Mouse (Mus musculus) CH12.LX (cell line): Measurements from ENCODE around the gene Ptprg. TPM values are rescaled to one million over a fixed set of nuclear protein-coding genes. Genes with fewer than 3 reads are reported as not detected.

Experiments
- DNase-seq: peaks from one replicate; pipeline ENCODE4 v3.0.0-alpha.2; 2013; ENCODE audit errors: extremely low read depth
- H3K27ac ChIP-seq: 2 replicates; pipeline ENCODE4 v1.5.1; 2012; ENCODE audit warnings: low read depth, mild to moderate bottlenecking, control low read depth, moderate library complexity; ENCODE audit not compliant: insufficient read depth
- H3K27me3 ChIP-seq: replicated peaks from 2 replicates; pipeline ENCODE3; 2012; ENCODE audit warnings: inconsistent platforms
- H3K36me3 ChIP-seq, 2 experiments: replicated peaks in 1 of 2; 2 replicates each; pipeline versions ENCODE3 to v1.6.1; 2012; ENCODE audit warnings: inconsistent platforms in 1 of 2, low read length in 1 of 2, mild to moderate bottlenecking in 1 of 2, mixed read lengths in 1 of 2, moderate library complexity in 1 of 2; ENCODE audit not compliant: control insufficient read depth in 1 of 2, insufficient read depth in 1 of 2
- H3K4me1 ChIP-seq, 2 experiments: 2 replicates each; pipeline ENCODE4 v1.6.1; 2012; ENCODE audit warnings: inconsistent platforms in 1 of 2, moderate library complexity in 1 of 2; ENCODE audit not compliant: insufficient read depth in 2 of 2, control insufficient read depth in 1 of 2
- H3K4me2 ChIP-seq: 2 replicates; pipeline ENCODE4 v1.6.1; 2012; ENCODE audit warnings: low read depth, mild to moderate bottlenecking, control low read depth; ENCODE audit not compliant: poor library complexity, insufficient read depth, severe bottlenecking
- H3K4me3 ChIP-seq, 3 experiments: fragments of 150-350 bp in 1 of 3; sonication (generic) in 1 of 3; replicated peaks in 1 of 3; 2 replicates each; pipeline versions ENCODE3 to v1.5.1; 2011 to 2012; ENCODE audit warnings: low read depth in 2 of 3, low read length in 2 of 3, mild to moderate bottlenecking in 2 of 3, moderate library complexity in 2 of 3, control low read depth in 1 of 3, improper control_type of control experiment in 1 of 3, inconsistent platforms in 1 of 3, mixed read lengths in 1 of 3; ENCODE audit not compliant: poor library complexity in 1 of 3
- H3K79me2 ChIP-seq: replicated peaks from 2 replicates; pipeline ENCODE4 v1.6.1; 2012; ENCODE audit warnings: mild to moderate bottlenecking, moderate library complexity; ENCODE audit not compliant: control insufficient read depth, poor library complexity, insufficient read depth, severe bottlenecking; ENCODE audit errors: extremely low read depth
- H3K9ac ChIP-seq: 2 replicates; pipeline ENCODE4 v1.6.1; 2012; ENCODE audit warnings: low read depth, mild to moderate bottlenecking, control low read depth, moderate library complexity; ENCODE audit not compliant: insufficient read depth
- H3K9me3 ChIP-seq: replicated peaks from 2 replicates; pipeline ENCODE3; 2012; ENCODE audit warnings: low read length, inconsistent platforms, mixed read lengths
- BHLHE40 ChIP-seq: IDR thresholded peaks from 2 replicates; pipeline ENCODE4 v1.6.1; 2011; ENCODE audit warnings: mild to moderate bottlenecking, low read depth, low read length, improper control_type of control experiment
- CHD1 ChIP-seq: IDR thresholded peaks from 2 replicates; pipeline ENCODE4 v1.6.1; 2012; ENCODE audit warnings: low read depth, low read length, improper control_type of control experiment, inconsistent platforms
- CTCF ChIP-seq, 2 experiments: IDR thresholded peaks in 1 of 2; conservative IDR thresholded peaks in 1 of 2; 2 replicates each; pipeline ENCODE4 v1.5.1; 2011 to 2012; ENCODE audit warnings: low read depth in 2 of 2, low read length in 2 of 2, improper control_type of control experiment in 1 of 2, inconsistent platforms in 1 of 2, mild to moderate bottlenecking in 1 of 2, moderate library complexity in 1 of 2
- EP300 ChIP-seq: IDR thresholded peaks from 2 replicates; pipeline ENCODE4 v1.6.1; 2011; ENCODE audit warnings: low read length, improper control_type of control experiment
- ETS1 ChIP-seq: conservative IDR thresholded peaks from 2 replicates; pipeline ENCODE4 v1.6.1; 2012; ENCODE audit warnings: low read depth, mild to moderate bottlenecking, inconsistent platforms, low read length, improper control_type of control experiment, moderate library complexity
- HCFC1 ChIP-seq: IDR thresholded peaks from 2 replicates; pipeline ENCODE4 v1.6.1; 2012; ENCODE audit warnings: low read depth, mild to moderate bottlenecking, inconsistent platforms, low read length, improper control_type of control experiment
- JUN ChIP-seq: IDR thresholded peaks from 2 replicates; pipeline ENCODE4 v1.6.1; 2011; ENCODE audit warnings: low read depth, mild to moderate bottlenecking, low read length, improper control_type of control experiment, moderate library complexity; ENCODE audit not compliant: insufficient read depth
- MAX ChIP-seq: IDR thresholded peaks from 2 replicates; pipeline ENCODE4 v1.6.1; 2011; ENCODE audit warnings: low read length, improper control_type of control experiment
- MXI1 ChIP-seq: IDR thresholded peaks from 2 replicates; pipeline ENCODE4 v1.6.1; 2011; ENCODE audit warnings: mild to moderate bottlenecking, low read depth, low read length, improper control_type of control experiment
- MYC ChIP-seq: IDR thresholded peaks from 2 replicates; pipeline ENCODE4 v1.6.1; 2011; ENCODE audit warnings: low read depth, mild to moderate bottlenecking, improper control_type of control experiment, low read length
- NELFE ChIP-seq: IDR thresholded peaks from 2 replicates; pipeline ENCODE4 v1.6.1; 2011; ENCODE audit warnings: low read depth, low read length, improper control_type of control experiment
- PAX5 ChIP-seq: IDR thresholded peaks from 2 replicates; pipeline ENCODE4 v1.6.1; 2012; ENCODE audit warnings: low read length, inconsistent platforms, mixed read lengths
- POLR2A ChIP-seq: IDR thresholded peaks from 2 replicates; pipeline ENCODE4 v1.6.1; 2011; ENCODE audit warnings: low read depth, mild to moderate bottlenecking, improper control_type of control experiment, low read length
- RAD21 ChIP-seq: IDR thresholded peaks from 2 replicates; pipeline ENCODE4 v1.6.1; 2011; ENCODE audit warnings: low read depth, mild to moderate bottlenecking, low read length, improper control_type of control experiment, moderate library complexity
- RCOR1 ChIP-seq: conservative IDR thresholded peaks from 2 replicates; pipeline ENCODE4 v1.6.1; 2012; ENCODE audit warnings: low read depth, mild to moderate bottlenecking, inconsistent platforms, low read length, improper control_type of control experiment
- SIN3A ChIP-seq: IDR thresholded peaks from 2 replicates; pipeline ENCODE4 v1.6.1; 2012; ENCODE audit warnings: low read length, improper control_type of control experiment, inconsistent platforms
- TCF12 ChIP-seq: IDR thresholded peaks from 2 replicates; pipeline ENCODE4 v1.6.1; 2014; ENCODE audit warnings: low read depth, mild to moderate bottlenecking, inconsistent platforms, low read length, improper control_type of control experiment
- UBTF ChIP-seq: IDR thresholded peaks from 2 replicates; pipeline ENCODE4 v1.6.1; 2012; ENCODE audit warnings: low read depth, mild to moderate bottlenecking, inconsistent platforms, low read length, improper control_type of control experiment, moderate library complexity
- USF2 ChIP-seq: conservative IDR thresholded peaks from 2 replicates; pipeline ENCODE4 v1.6.1; 2011; ENCODE audit warnings: low read depth, low read length, improper control_type of control experiment
- ZMIZ1 ChIP-seq: IDR thresholded peaks from 2 replicates; pipeline ENCODE4 v1.6.1; 2012; ENCODE audit warnings: low read depth, mild to moderate bottlenecking, inconsistent platforms, low read length, improper control_type of control experiment
- dilution Hi-C: fragments of 300-500 bp; cut with MboI; formaldehyde crosslinking; loops from 2 replicates; pipeline ENCODE4 v1.14.3; 2020; ENCODE audit warnings: low sequenced_read_pairs; ENCODE audit not compliant: extremely low pct_unique_long_range_greater_than_20kb, extremely low pct_ligation_motif_present
- in situ Hi-C: fragments of 300-500 bp; cut with MboI; formaldehyde crosslinking; loops from 3 replicates; pipeline ENCODE4 v1.14.3; 2019; ENCODE audit warnings: low sequenced_read_pairs, low pct_ligation_motif_present, low pct_unique_long_range_greater_than_20kb, mixed read lengths
- polyA plus RNA-seq: library from polyadenylated mRNA; unstranded; fragments of >175 nt; gene quantifications from 2 replicates; pipeline ENCODE4 v1.2.1, GENCODE M21; 2012; ENCODE audit warnings: low read depth; ENCODE audit not compliant: insufficient read length
- total RNA-seq, 2 experiments: library from RNA; depleted of rRNA; stranded (reverse); fragments of 300-350 nt in 1 of 2; fragments of >200 nt in 1 of 2; gene quantifications; 2 replicates each; pipeline ENCODE4 v1.2.3; 2012 to 2014

Gene Ptprg
- total and polyA plus RNA-seq, 3 experiments = 0.08 TPM; not detected in 2

- no peak for TF ChIP-seq TCF12
- TF ChIP-seq USF2 = no peak
- TF ChIP-seq SIN3A = no peak
- H3K9me3 ChIP-seq = peaks cover 51% of the 10 kb centered on the region
- H3K4me2 ChIP-seq = no peak overlapping the region
- H3K79me2 ChIP-seq = no peaks in the 10 kb centered on the region
- no peaks in the 10 kb centered on the region for H3K4me1 ChIP-seq
- in situ Hi-C loops (no loop called here), dilution Hi-C loops (no loop called here)
- no peaks in the 10 kb centered on the region for H3K36me3 ChIP-seq
- H3K27me3 ChIP-seq = no peaks in the 10 kb centered on the region
- H3K9ac ChIP-seq = no peak overlapping the region
- DNase-seq = no peak
- H3K27ac ChIP-seq = no peak overlapping the region
- no peak overlapping the region for H3K4me3 ChIP-seq
Observed at GRCm38 (mm10) chr14:11874960-11875889, 321.9 kb downstream of the Ptprg start.

- Histone ChIP-seq H3K4me2 (no peak overlapping the region), H3K4me3 (no peak overlapping the region), H3K9ac (no peak overlapping the region), H3K36me3 (no peaks in the 10 kb centered on the region), H3K79me2 (no peaks in the 10 kb centered on the region), H3K4me1 (no peaks in the 10 kb centered on the region), H3K27ac (no peak overlapping the region), H3K27me3 (no peaks in the 10 kb centered on the region), H3K9me3 (peaks cover 49% of the 10 kb centered on the region)
- DNase-seq = no peak
- TF ChIP-seq RCOR1 = no peak
- no peak for TF ChIP-seq PAX5
- no peak for TF ChIP-seq CHD1
- TF ChIP-seq HCFC1 = no peak
- no peak for TF ChIP-seq BHLHE40
- no peak for TF ChIP-seq RAD21
- TF ChIP-seq ETS1 = no peak
- no peak for TF ChIP-seq ZMIZ1
- TF ChIP-seq POLR2A = no peak
- TF ChIP-seq MYC = no peak
- no peak for TF ChIP-seq EP300
- no peak for TF ChIP-seq MXI1
- TF ChIP-seq MAX = no peak
- no peak for TF ChIP-seq NELFE
- no peak for TF ChIP-seq JUN
- TF ChIP-seq UBTF = no peak
- no peak for TF ChIP-seq CTCF (conservative IDR thresholded peaks at IDR 0.05 in 1 of 2, IDR thresholded peaks at IDR 0.05 in 1 of 2; ENCODE audit: low read depth in 2 of 2, low read length in 2 of 2)
- no peak for TF ChIP-seq TCF12
- dilution Hi-C loops (no loop called here), in situ Hi-C loops (no loop called here)
Observed at GRCm38 (mm10) chr14:11881082-11881481, 327.8 kb downstream of the Ptprg start.
